Mouse (Mus musculus) limb, embryonic 10.5 days (tissue): ENCODE data around the gene Lman2. TPM values are rescaled to one million over a fixed set of nuclear protein-coding genes. Genes with fewer than 3 reads are reported as not detected.

Experiments used
- DNase-seq: peaks from one replicate; pipeline ENCODE4 v3.0.0-alpha.2; 2017; ENCODE audit warnings: low spot score
- H3K27ac ChIP-seq: fragments of 300-500 bp; sonication (generic); 2 replicates; pipeline ENCODE4 v1.5.1; 2016; ENCODE audit warnings: mild to moderate bottlenecking
- H3K27me3 ChIP-seq: fragments of 300-500 bp; sonication (generic); 2 replicates; pipeline ENCODE4 v1.6.1; 2016; ENCODE audit warnings: low read depth, mild to moderate bottlenecking; ENCODE audit not compliant: poor library complexity, severe bottlenecking
- H3K36me3 ChIP-seq: fragments of 300-500 bp; sonication (generic); 2 replicates; pipeline ENCODE4 v1.6.1; 2016; ENCODE audit warnings: mild to moderate bottlenecking, moderate library complexity
- H3K4me1 ChIP-seq: fragments of 300-500 bp; sonication (generic); 2 replicates; pipeline ENCODE4 v1.6.1; 2016
- H3K4me3 ChIP-seq: fragments of 300-500 bp; sonication (generic); 2 replicates; pipeline ENCODE4 v1.5.1; 2016; ENCODE audit warnings: mild to moderate bottlenecking, moderate library complexity
- H3K9me3 ChIP-seq: fragments of 300-500 bp; sonication (generic); replicated peaks from 2 replicates; pipeline ENCODE4 v1.6.1; 2016; ENCODE audit warnings: mild to moderate bottlenecking
- WGBS: fragments of 180-500 bp; shearing (Covaris S2); methylation state at CpG from one replicate; pipeline ENCODE4 v1.1.7; 2016; 5-methylcytosine and 5-hydroxymethylcytosine counted together
- polyA plus RNA-seq: library from polyadenylated mRNA; unstranded; fragments of >200 nt; fragmentation: Nextera tagmentation; extraction: Ambion mirVana; gene quantifications from 2 replicates; pipeline ENCODE4 v1.2.1, GENCODE M21; 2016

Lman2 gene
- polyA plus RNA-seq, 1 experiment from 2014 or later, result 113 TPM

- H3K27me3 ChIP-seq, result no peaks in the 10 kb centered on the region
- peak overlapping the region; percentile 89 for H3K4me3 ChIP-seq
- peaks cover 43% of the 10 kb centered on the region for H3K36me3 ChIP-seq
- no peaks in the 10 kb centered on the region for H3K9me3 ChIP-seq
- WGBS, result under 1% methylated on average over 32 of the region's 32 CpGs
- peak; percentile 39 for DNase-seq
- peaks cover 19% of the 10 kb centered on the region for H3K4me1 ChIP-seq
- H3K27ac ChIP-seq, result peak overlapping the region; percentile 91
These were observed 570 bp downstream of the Lman2 start for GRCm38 (mm10) chr13:55361974-55362452.

- DNase-seq, result no peak
- no peak overlapping the region for H3K27ac ChIP-seq
- peaks cover 52% of the 10 kb centered on the region for H3K36me3 ChIP-seq
- H3K27me3 ChIP-seq, result no peaks in the 10 kb centered on the region
- peaks cover 19% of the 10 kb centered on the region for H3K4me1 ChIP-seq
- H3K4me3 ChIP-seq, result peak overlapping the region; percentile 89
- no peaks in the 10 kb centered on the region for H3K9me3 ChIP-seq
These were observed 1.4 kb downstream of the Lman2 start for GRCm38 (mm10) chr13:55361145-55361544.

- H3K4me3 ChIP-seq, result no peak overlapping the region
- no peaks in the 10 kb centered on the region for H3K27me3 ChIP-seq
- peaks cover 80% of the 10 kb centered on the region for H3K36me3 ChIP-seq
- 92% methylated on average over 11 of the region's 11 CpGs for WGBS
- no peak for DNase-seq
- H3K4me1 ChIP-seq, result peaks cover 4% of the 10 kb centered on the region; the same call in 1 of the 2 replicates
- no peaks in the 10 kb centered on the region for H3K9me3 ChIP-seq
- H3K27ac ChIP-seq, result no peak overlapping the region
These were observed 15.8 kb downstream of the Lman2 start for GRCm38 (mm10) chr13:55346745-55347144.

GRCm38 (mm10) chr13:55344286-55344685, 18.3 kb downstream of the Lman2 start:
- Histone ChIP-seq H3K27ac (no peak overlapping the region), H3K9me3 (no peaks in the 10 kb centered on the region), H3K4me1 (peaks cover 4% of the 10 kb centered on the region; the same call in 1 of the 2 replicates), H3K27me3 (no peaks in the 10 kb centered on the region), H3K4me3 (no peak overlapping the region), H3K36me3 (peaks cover 58% of the 10 kb centered on the region)
- no peak for DNase-seq
- WGBS, result 89% methylated on average over 7 of the region's 7 CpGs

GRCm38 (mm10) chr13:55342469-55342868, 20.1 kb downstream of the Lman2 start:
- peaks cover 41% of the 10 kb centered on the region for H3K36me3 ChIP-seq
- H3K27ac ChIP-seq, result no peak overlapping the region
- WGBS, result 28% methylated on average over 11 of the region's 11 CpGs
- H3K27me3 ChIP-seq, result no peaks in the 10 kb centered on the region
- H3K9me3 ChIP-seq, result no peaks in the 10 kb centered on the region
- DNase-seq, result no peak
- H3K4me1 ChIP-seq, result peaks cover 4% of the 10 kb centered on the region; the same call in 1 of the 2 replicates
- no peak overlapping the region for H3K4me3 ChIP-seq

- no peak overlapping the region for H3K4me3 ChIP-seq
- peaks cover 9% of the 10 kb centered on the region for H3K36me3 ChIP-seq
- DNase-seq, result no peak
- H3K27ac ChIP-seq, result no peak overlapping the region
- no peaks in the 10 kb centered on the region for H3K27me3 ChIP-seq
- H3K4me1 ChIP-seq, result peaks cover 4% of the 10 kb centered on the region; the same call in 1 of the 2 replicates
- 42% methylated on average over 2 of the region's 2 CpGs for WGBS
- no peaks in the 10 kb centered on the region for H3K9me3 ChIP-seq
These were observed 23.3 kb downstream of the Lman2 start for GRCm38 (mm10) chr13:55339259-55339658.

GRCm38 (mm10) chr13:55338131-55339054, 24.2 kb downstream of the Lman2 start:
- Histone ChIP-seq H3K36me3 (peaks cover under 1% of the 10 kb centered on the region; the same call in 1 of the 2 replicates), H3K4me3 (no peak overlapping the region), H3K9me3 (no peaks in the 10 kb centered on the region), H3K4me1 (peaks cover 4% of the 10 kb centered on the region; the same call in 1 of the 2 replicates), H3K27ac (no peak overlapping the region), H3K27me3 (no peaks in the 10 kb centered on the region)
- DNase-seq, result no peak
- WGBS, result 72% methylated on average over 12 of the region's 12 CpGs

GRCm38 (mm10) chr13:55337341-55337975, 25.1 kb downstream of the Lman2 start:
- Histone ChIP-seq H3K36me3 (no peaks in the 10 kb centered on the region), H3K27ac (no peak overlapping the region), H3K27me3 (no peaks in the 10 kb centered on the region), H3K4me3 (no peak overlapping the region), H3K4me1 (peaks cover under 1% of the 10 kb centered on the region; the same call in 1 of the 2 replicates), H3K9me3 (no peaks in the 10 kb centered on the region)
- 67% methylated on average over 10 of the region's 10 CpGs for WGBS
- no peak for DNase-seq

GRCm38 (mm10) chr13:55335701-55336100, 26.9 kb downstream of the Lman2 start:
- H3K27ac ChIP-seq, result no peak overlapping the region
- no peaks in the 10 kb centered on the region for H3K27me3 ChIP-seq
- no peaks in the 10 kb centered on the region for H3K36me3 ChIP-seq
- 85% methylated on average over 4 of the region's 4 CpGs for WGBS
- DNase-seq, result no peak
- no peaks in the 10 kb centered on the region for H3K9me3 ChIP-seq
- peaks cover 6% of the 10 kb centered on the region for H3K4me1 ChIP-seq
- H3K4me3 ChIP-seq, result no peak overlapping the region

- H3K4me1 ChIP-seq, result peaks cover 34% of the 10 kb centered on the region
- H3K27me3 ChIP-seq, result peaks cover 5% of the 10 kb centered on the region; the same call in 1 of the 2 replicates
- no peak overlapping the region for H3K4me3 ChIP-seq
- WGBS, result 89% methylated on average over 3 of the region's 3 CpGs
- H3K36me3 ChIP-seq, result no peaks in the 10 kb centered on the region
- no peaks in the 10 kb centered on the region for H3K9me3 ChIP-seq
- DNase-seq, result no peak
- no peak overlapping the region for H3K27ac ChIP-seq
These were observed 30.3 kb downstream of the Lman2 start for GRCm38 (mm10) chr13:55332331-55332730.

GRCm38 (mm10) chr13:55330567-55331400, 31.8 kb downstream of the Lman2 start:
- DNase-seq, result no peak
- H3K4me1 ChIP-seq, result peaks cover 34% of the 10 kb centered on the region
- 45% methylated on average over 14 of the region's 14 CpGs for WGBS

More at GRCm38 (mm10) chr13:55330567-55331400, 31.8 kb downstream of the Lman2 start:
- Histone ChIP-seq H3K36me3 (peaks cover 11% of the 10 kb centered on the region), H3K27me3 (peaks cover 5% of the 10 kb centered on the region; the same call in 1 of the 2 replicates), H3K4me3 (peak overlapping the region; percentile 76), H3K27ac (peak overlapping the region; percentile 97), H3K9me3 (no peaks in the 10 kb centered on the region)
